Mouse (Mus musculus) left cerebral cortex, adult 9 months (tissue): ENCODE results near the gene Gm13278.
"Not testable (repeated sequence)": the region's sequence is repeated elsewhere in the genome, so short reads cannot be mapped to it uniquely, and the experiment has no call there.

ENCODE experiments used
- DNase-seq, 2 experiments: peaks; one replicate each; pipeline ENCODE4 v3.0.0; 2022; ENCODE audit warnings: low spot score in 2 of 2

Gene Gm13278

GRCm38 (mm10) chr4:88793936-88794675 is 2.8 kb downstream of the Gm13278 start, which contains the start of gene Gm13275:
Gm13275 (plus strand) TSS chr4:88794487.
- peak; percentile 46 to 74 for DNase-seq

GRCm38 (mm10) chr4:88797097-88797496 is 5.7 kb downstream of the Gm13278 start, which contains the start of gene Gm13279:
Gm13279 (plus strand) TSS chr4:88797397.
- not testable (repeated sequence) for DNase-seq

- DNase-seq: not testable (repeated sequence)
These were observed 8.0 kb downstream of the Gm13278 start, which contains the start of gene Gm13285 for GRCm38 (mm10) chr4:88799365-88799764. Gm13285 (plus strand) TSS chr4:88799665.

- not testable (repeated sequence) for DNase-seq
These were observed 11.6 kb downstream of the Gm13278 start, which contains the start of gene Gm13287 for GRCm38 (mm10) chr4:88802954-88803353. Gm13287 (plus strand) TSS chr4:88803254.

GRCm38 (mm10) chr4:88805231-88805630 is 13.9 kb downstream of the Gm13278 start, which contains the start of gene Gm13288:
Gm13288 (plus strand) TSS chr4:88805531.
- not testable (repeated sequence) for DNase-seq

- peak in 1 of 2 experiments; percentile 3 for DNase-seq
These were observed 14.4 kb downstream of the Gm13278 start for GRCm38 (mm10) chr4:88805761-88806160.

GRCm38 (mm10) chr4:88815928-88816327 is 24.6 kb downstream of the Gm13278 start, which contains the start of gene Ifna7:
Ifna7 (plus strand) TSS chr4:88816228.
- DNase-seq: no peak

GRCm38 (mm10) chr4:88819659-88820058 is 28.3 kb downstream of the Gm13278 start, which contains the start of gene Ifna11:
Ifna11 (plus strand) TSS chr4:88819959.
- no peak for DNase-seq

GRCm38 (mm10) chr4:88822995-88823394 is 31.6 kb downstream of the Gm13278 start:
- DNase-seq: no peak

- not testable (repeated sequence) for DNase-seq
These were observed 35.8 kb downstream of the Gm13278 start, which contains the start of gene Ifna6 for GRCm38 (mm10) chr4:88827116-88827515. Ifna6 (plus strand) TSS chr4:88827416.

- DNase-seq: peak in 1 of 2 experiments; percentile 27
These were observed 39.2 kb downstream of the Gm13278 start for GRCm38 (mm10) chr4:88830523-88830922.

- DNase-seq: not testable (repeated sequence)
These were observed 43.9 kb downstream of the Gm13278 start, which contains the start of gene Ifna5 for GRCm38 (mm10) chr4:88835225-88835624. Ifna5 (plus strand) TSS chr4:88835525.

- DNase-seq: peak in 1 of 2 experiments; percentile 7
These were observed 47.5 kb downstream of the Gm13278 start for GRCm38 (mm10) chr4:88838828-88839227.

- no peak for DNase-seq
These were observed 48.7 kb downstream of the Gm13278 start for GRCm38 (mm10) chr4:88840058-88840457.

- DNase-seq: no peak
These were observed 50.1 kb downstream of the Gm13278 start, which contains the start of gene Ifna4 for GRCm38 (mm10) chr4:88841438-88841911. Ifna4 (plus strand) TSS chr4:88841861.
